Comparison of ENCODE assay signal across 22 mouse cellular contexts in genomic region chr12:70745681-70746080, GRCm38 (mm10).
DNase-seq lines count a peak whose midpoint lies in the region; ATAC-seq lines count a peak whose summit lies in the region.
"Had no signal": no experiment of that assay in that cellular context is flagged by ENCODE, and none has a peak within 500 bp of the region (broad histone marks: within the 10 kb centered on the region; RNA-seq: fewer than 3 reads in every experiment).

No protein-coding gene starts in this region.

- no peaks in the 10 kb centered on the region for H3K27me3 ChIP-seq in heart, embryonic 12.5 days (replicated peaks)
- H3K27me3 ChIP-seq: hindbrain, embryonic 13.5 days; intestine, embryonic 15.5 days had no signal

- no peaks in the 10 kb centered on the region for H3K9me3 ChIP-seq in heart, embryonic 12.5 days (replicated peaks)
- H3K9me3 ChIP-seq: heart, embryonic 10.5 days; hindbrain, embryonic 10.5 days; hindbrain, embryonic 13.5 days; intestine, embryonic 15.5 days had no signal

- no peak overlapping the region for H3K4me3 ChIP-seq in heart, embryonic 12.5 days
- H3K4me3 ChIP-seq: gastrocnemius, adult 2 months; heart, embryonic 10.5 days; hindbrain, embryonic 10.5 days; hindbrain, embryonic 13.5 days; intestine, embryonic 15.5 days had no signal

- no peak overlapping the region for H3K9ac ChIP-seq in heart, embryonic 12.5 days
- H3K9ac ChIP-seq: forebrain, postnatal 0 days; hindbrain, embryonic 13.5 days; intestine, embryonic 15.5 days had no signal

- H3K4me2 ChIP-seq in heart, embryonic 12.5 days, result no peak overlapping the region
- H3K4me2 ChIP-seq: hindbrain, embryonic 13.5 days; intestine, embryonic 15.5 days had no signal

- DNase-seq in adrenal gland, adult (ENCODE audit: inconsistent age in 2 of 2, low spot score in 1 of 2), result peak; percentile 51 to 78
- no peak for DNase-seq in adrenal gland, adult 18-20 months (ENCODE audit: low spot score in 2 of 2)
- peak; percentile 60 for DNase-seq in heart, adult 11 months
- DNase-seq in adrenal gland, postnatal 25 days, result peak; percentile 47
- no peak for DNase-seq in thymus, postnatal 14 days
- DNase-seq: cerebellum, adult 18-20 months; cerebellum, adult 9-10 months; cerebellum, postnatal 14 days; forebrain, postnatal 0 days; gastrocnemius, adult 2 months; gastrocnemius, postnatal 14 days; heart, adult 18-20 months; kidney, adult 11 months; kidney, adult 8-10 months had no signal

- H3K4me1 ChIP-seq in heart, embryonic 12.5 days (replicated peaks), result no peaks in the 10 kb centered on the region
- H3K4me1 ChIP-seq: heart, embryonic 10.5 days; hindbrain, embryonic 13.5 days; intestine, embryonic 15.5 days had no signal

- H3K27ac ChIP-seq in heart, embryonic 12.5 days (ENCODE audit: poor library complexity, severe bottlenecking), result no peak overlapping the region
- H3K27ac ChIP-seq: gastrocnemius, adult 2 months; heart, embryonic 10.5 days; hindbrain, embryonic 10.5 days; hindbrain, embryonic 13.5 days; intestine, embryonic 15.5 days had no signal

- ATAC-seq in heart, embryonic 12.5 days (ENCODE audit: insufficient number of reproducible peaks, low FRiP score), result no peak
- ATAC-seq: activated CD4-positive, CD25-positive, alpha-beta regulatory T cell, adult 4 months; forebrain, embryonic 14.5 days; forebrain, postnatal 0 days; hindbrain, embryonic 16.5 days; intestine, embryonic 15.5 days had no signal

- WGBS in heart, embryonic 12.5 days, result 67% methylated on average over 2 of the region's 2 CpGs

- no peaks in the 10 kb centered on the region for H3K36me3 ChIP-seq in heart, embryonic 12.5 days
- H3K36me3 ChIP-seq: heart, embryonic 10.5 days; hindbrain, embryonic 10.5 days; hindbrain, embryonic 13.5 days; intestine, embryonic 15.5 days had no signal

Comparison
In these comparisons a context has a peak if more than half of its experiments do, and no peak if none do; other contexts are left out.
1. DNase-seq: peak in adrenal gland, adult (2 of 2), heart, adult 11 months (single experiment) and adrenal gland, postnatal 25 days (single experiment); none in adrenal gland, adult 18-20 months (0 of 2) and thymus, postnatal 14 days (single experiment).